Mouse (Mus musculus) lung, adult 18-20 months (tissue): ENCODE measurements around the gene Myl9.

Experiments
- DNase-seq, 2 experiments: peaks; one replicate each; pipeline ENCODE4 v3.0.0; 2022; ENCODE audit warnings: mixed read lengths in 2 of 2

The Myl9 gene

DNA sequence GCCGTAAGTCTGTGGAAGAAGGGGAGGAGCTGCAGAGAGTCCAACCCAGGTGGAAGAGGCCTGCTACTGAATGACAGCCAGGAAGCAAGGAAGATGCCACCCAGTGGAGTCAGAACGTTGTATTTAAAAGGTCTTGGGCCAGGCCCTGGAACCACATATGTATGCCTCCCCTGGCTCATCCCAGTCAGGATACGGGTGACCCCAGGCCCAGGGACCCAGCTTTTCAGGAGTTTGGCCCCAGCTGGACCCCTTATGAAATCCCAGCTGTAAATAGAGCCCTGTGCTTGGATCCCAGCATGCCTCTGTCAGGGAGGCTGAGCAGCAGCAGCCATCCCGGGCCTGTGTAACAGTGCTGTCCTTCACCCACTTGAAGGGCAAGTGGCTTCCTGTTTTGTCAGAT lies 10.5 kb upstream of the Myl9 start:
- no peak for DNase-seq

DNA sequence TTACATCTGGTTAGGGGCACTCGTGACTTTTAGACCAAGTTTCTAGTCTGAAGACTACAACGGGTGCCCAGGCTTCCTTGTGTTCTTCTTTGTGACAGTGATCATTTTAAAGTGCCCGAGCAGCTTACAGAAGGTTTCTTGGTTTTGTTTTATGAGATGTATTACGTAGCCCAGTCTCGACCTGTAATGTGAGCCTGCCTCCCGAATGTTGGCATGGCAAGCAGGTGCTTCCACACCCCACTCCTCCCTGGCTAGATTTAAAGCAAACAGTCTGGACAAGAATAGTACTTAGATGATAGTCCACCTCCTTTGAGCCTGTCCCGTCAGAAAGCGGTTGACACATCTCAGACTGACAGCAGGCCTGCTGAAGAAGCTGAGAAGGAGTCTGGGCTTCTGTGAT lies 9.6 kb upstream of the Myl9 start:
- no peak for DNase-seq

DNA sequence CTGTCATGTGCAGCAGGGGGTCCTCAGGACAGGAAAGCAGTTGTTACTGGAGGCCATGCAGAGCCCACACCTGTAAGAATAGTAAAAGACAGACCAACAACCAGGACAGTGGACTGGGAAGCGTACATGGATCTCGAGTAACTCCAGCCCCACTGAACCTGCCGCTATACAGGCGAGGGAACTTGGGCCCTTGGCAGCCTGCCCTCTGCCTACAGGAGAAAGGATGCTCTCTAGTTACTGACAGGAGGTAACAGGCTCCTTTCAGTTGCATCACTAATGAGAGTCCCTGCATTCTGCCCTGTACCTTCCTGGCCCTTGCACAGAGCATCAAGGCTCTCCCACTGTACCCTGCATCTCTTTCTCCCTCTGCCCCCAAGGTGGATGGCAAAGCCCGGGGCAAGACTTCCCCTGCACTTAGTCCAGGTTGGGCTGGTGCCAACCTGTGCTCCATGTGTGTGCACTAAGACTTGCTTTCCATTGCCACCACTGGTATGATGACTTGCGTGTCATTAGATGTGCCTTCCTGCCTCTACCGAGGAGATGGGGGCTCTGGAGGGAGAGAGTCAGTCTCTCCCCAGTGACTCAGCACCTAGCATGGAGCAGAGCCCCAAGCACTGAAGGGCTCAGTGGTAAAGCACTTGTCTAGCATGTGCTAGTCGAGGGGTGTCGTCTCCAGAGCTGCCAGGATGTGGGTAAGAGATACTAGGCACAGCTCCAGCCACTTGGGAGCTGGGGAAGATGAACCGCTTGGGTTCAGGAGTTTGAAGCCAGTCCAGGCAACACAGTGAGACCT lies 8.8 kb upstream of the Myl9 start:
- DNase-seq = no peak

DNA sequence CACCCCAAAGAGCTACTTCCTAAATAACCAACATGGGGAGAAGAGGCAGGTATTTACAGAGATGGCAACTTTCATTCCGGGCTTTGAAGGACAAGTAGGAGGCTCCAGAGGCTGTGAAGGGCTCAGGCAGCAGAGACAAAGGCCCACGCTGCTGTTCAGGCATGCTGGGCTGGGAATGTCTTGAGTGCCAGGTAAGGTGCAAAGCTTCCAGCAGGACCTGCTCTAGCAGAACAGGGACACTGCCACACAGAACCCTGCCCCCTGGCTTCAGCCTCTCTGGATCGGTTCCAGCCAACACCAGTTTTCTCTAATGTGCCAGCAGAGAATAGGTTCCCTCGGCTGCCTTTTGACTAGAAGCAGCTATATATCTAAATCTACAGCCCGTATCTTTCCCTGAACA lies 8.1 kb upstream of the Myl9 start:
- DNase-seq = no peak

DNA sequence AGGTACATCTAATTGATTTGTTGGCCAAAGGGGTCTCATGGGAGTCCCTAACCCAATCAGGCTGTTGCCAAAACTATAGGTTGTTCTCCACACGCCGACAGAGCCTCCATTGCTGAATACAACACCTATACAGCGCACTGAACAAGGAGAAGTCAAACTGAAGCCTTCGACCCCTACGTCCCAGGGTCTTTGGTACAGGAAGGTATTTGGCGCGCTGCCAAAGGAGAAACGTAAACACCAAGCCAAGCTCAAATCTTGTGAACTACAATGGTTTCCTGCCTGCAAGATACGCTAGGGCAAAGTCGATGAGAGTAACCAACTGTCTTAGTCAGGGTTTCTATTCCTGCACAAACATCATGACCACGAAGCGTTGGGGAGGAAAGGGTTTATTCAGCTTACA lies 5.9 kb upstream of the Myl9 start:
- no peak for DNase-seq

DNA sequence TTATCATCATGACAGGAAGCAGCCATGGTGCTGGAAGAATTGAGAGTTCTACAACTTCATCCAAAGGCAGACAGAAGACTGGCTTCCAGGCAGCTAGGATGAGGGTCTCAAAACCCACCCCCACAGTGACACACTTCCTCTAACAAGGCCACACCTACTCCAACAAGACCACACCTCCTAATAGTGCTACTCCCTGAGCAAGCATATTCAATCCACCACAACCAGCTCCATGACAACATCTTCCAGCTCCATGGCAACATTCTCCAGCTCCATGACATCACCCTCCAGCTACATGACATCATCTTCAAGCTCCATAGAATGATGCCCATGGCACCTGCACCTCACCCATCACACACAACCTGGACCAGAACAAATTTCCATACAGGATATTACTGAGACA lies 1.8 kb upstream of the Myl9 start:
- DNase-seq = no peak

DNA sequence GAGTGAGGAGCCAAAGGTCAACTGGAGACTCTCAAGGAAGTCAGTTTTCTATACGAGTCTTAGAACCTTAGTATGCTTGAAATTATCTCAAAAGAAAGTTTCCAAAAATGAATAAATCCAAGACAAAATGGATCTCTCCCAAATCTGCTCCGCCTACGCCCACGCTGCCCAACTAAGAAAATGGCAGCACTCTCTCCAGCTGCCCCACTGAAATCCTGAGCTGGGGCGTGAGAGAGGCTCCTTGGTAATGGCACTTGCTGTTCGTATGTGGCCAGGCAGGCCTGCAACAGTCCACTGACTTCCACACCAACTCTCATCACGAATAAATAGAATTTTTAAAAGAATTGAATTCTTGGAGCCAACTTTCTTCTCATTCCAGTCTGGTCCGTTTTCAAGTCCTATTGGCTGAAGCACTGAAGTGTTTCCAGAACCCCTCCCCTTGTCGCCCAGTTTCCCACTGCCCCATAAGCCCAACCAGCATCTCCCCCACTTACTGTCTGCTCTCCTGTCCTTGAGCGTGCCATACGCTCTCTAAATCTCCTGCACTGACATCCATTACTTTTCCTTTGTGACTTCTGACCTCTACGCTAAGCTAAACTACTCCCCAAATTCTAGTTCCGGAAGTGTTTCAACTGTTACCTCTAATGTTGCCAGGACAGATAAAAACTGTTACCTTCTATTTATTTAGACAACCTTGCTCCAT lies 1.0 kb upstream of the Myl9 start:
- no peak for DNase-seq

DNA sequence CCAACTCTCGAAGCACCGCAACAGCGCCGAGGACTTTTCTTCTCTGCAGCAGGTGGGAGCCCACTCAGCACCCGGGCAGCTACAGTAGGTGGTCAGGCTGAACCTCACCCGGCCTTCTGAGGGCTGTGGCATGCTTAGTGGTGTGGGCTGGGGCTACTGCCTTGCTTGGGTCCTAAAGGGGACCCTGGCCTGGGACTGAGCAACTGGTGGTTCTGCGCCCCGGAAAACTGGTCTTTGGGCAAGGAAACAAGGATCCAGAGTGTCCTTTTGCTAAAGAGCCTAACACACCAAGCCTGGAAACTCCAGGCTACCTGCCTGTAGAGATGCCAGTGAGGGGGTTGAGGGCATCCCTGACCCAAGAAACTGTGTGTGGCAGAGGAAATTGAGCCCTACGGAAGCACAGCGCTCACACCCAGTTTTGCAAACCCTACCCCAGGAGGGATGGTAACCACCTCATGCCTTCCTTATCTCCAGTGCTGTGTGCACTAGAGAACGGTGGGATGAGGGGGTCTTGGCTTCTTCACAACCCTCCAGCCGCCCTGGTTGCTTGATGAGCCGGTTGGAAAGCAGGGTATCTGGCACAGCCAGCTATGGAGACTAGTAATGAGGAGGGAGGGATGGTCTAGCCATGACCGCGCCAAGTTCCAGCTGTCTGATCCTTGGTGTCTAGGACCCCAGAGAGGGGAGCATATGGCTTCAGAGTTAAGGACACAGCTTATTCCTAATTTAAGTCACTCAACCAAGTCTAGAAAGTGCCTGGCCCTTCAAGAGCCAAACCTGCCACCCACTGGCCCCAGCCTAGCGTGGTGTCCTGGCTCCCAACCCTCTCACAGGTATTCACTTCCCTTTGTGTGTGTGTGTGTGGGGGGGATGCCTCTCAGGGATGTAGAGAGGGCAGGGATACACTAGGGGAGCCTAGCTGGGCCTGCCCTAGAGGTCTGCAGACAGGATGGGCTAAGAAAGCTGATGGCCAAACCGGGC lies 525 bp downstream of the Myl9 start:
- DNase-seq = no peak

DNA sequence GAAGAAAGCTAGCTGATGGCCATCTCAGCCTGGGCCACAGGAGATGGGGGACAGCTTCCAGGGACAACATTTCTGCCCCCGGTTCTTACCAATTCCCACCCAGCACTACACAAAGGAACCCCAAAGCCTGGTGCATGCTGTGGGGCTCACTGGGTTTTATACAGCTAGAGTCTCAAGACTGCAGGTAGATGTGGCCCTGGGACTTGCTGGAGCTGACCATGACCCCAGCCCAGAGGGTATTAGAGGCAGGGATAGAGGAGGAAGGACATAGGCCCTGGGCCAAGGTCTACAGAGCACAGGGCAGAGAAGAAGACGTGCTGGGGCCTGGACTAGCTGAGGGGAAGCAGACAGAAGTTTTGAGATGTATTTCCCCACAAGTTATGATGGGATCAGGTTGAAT lies 1.7 kb downstream of the Myl9 start:
- no peak for DNase-seq

DNA sequence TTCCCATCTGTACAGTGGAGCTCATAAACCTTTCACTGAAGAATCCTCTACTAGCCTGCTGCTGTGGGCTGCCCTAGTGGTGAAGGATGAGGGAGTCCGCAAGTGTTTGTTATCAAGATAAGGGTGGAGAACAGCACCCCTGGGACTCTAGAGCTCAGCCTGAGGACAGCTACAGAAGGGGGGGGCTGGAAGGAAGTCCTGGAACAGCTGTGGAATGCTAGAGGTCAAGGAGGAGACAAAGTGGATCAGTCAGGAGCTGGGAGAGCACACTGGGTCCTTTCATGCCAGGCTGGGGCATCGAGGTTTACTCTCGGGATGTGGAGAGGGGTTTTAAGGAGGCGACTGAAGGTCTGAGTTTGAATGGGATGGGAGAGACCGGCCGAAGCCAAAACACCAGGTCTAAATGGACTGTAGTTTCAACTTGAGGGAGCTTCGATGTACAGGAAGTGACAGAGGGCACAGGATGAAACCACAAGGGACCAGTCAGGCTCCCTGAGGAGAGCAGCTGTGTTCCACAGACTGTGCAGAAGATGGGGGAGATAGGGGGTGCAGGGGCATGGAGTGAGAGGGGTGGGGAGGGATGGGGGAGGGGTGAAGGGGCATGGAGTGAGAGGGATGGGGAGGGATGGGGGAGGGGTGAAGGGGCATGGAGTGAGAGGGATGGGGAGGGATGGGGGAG lies 2.2 kb downstream of the Myl9 start:
- DNase-seq = no peak

DNA sequence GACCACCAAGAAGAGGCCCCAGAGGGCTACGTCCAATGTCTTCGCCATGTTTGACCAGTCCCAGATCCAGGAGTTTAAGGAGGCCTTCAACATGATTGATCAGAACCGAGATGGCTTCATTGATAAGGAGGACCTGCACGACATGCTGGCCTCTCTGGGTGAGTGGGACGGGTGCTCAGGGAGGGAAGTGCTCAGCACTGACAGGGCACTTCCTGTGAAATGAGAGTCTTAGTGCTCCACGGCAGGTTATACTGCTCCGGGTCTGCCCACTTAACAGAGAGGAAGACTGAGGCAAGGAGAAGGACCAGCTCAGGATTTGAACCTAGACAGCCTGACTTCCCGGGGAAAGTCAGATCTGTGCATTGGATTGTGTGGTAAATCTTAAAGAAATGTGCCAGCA lies 3.4 kb downstream of the Myl9 start:
- DNase-seq = no peak

DNA sequence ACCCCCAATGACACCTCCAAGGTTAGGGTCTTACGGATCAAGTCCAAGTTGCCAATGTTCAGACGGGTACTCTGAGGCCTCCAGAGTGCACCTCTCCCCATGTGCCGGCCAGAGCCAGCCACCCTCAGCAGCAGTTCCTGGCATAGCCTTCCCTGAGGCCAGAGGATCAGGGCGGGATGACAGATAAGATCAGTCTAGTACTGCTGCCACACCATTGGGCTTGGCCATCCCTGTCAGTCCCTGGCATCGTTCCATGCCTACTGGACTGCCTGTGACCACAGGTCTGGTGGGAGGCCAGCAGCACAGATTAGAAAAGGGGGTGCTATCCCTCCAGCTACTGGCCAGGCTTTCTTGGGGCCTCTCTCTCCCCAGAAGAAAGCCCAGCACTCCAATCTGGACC lies 3.8 kb downstream of the Myl9 start:
- no peak for DNase-seq

DNA sequence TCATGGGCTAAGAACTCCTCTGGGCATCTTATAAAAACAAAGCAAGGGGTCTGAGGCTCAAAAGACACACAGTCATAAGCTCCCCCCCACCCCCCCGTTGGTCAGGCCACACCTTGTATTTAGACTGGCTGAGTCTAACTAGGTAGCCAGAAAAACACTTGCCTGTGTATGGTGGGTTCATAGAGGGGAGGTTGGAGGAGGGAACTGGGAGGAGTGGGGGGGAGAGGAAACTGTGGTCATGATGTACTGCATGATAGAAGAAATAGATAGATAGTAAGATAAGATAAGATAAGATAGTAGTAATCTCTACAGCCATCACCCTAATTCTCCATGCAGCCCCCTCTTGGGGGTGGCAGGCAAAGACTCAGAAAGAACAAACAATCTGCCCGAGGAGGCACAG lies 4.3 kb downstream of the Myl9 start:
- DNase-seq = no peak

DNA sequence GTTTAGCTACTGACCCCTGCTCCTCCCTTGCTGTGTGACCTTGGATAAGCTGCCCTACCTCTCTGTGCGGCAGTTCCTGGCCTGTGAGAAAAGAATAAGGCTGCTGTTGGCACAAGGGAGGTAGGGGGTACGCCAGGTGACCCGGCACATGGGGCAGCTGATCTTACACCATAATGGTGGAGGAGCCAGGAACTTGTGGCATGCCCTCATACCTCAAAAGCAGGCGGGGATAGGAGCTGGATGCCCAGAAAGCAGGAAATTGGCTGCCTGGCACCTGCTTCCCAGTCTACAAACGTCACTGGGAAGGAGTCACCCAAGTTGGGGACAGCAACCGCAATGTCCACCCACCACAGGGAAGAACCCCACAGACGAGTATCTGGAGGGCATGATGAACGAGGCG lies 4.9 kb downstream of the Myl9 start:
- no peak for DNase-seq

DNA sequence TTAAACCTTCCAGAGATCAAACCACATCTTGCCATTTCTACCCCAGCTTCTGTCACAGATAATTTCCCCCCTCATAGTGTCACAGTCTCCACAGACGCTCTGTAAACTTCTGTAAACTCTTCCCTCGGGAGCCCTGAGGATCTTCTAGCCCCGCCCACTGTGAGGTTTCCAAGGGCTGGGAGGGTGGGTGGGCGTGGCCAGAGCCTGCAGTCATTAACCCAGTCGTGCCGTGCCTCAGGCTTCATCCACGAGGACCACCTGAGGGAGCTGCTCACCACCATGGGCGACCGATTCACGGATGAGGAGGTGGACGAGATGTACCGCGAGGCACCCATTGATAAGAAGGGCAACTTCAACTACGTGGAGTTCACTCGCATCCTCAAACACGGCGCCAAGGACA lies 5.5 kb downstream of the Myl9 start:
- no peak for DNase-seq

DNA sequence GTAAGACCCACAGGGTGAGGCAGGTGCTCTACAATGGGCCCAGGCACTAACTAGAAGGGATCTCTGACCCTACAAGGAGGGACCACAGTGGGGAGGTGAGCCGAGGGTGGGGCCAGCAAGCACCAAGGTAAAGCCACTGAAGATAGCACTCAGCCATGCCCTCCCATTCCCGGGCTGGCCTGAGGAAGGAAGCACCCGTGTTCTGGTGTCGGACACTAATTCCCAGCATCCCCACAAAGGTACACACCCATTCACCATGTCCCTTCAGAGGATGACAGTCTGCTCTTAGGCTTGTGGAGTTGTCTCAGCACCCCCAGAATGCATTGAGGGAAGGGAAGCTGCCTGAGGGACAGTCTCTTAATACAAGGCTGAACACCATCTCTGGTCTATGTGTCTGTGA lies 6.1 kb downstream of the Myl9 start:
- no peak for DNase-seq

DNA sequence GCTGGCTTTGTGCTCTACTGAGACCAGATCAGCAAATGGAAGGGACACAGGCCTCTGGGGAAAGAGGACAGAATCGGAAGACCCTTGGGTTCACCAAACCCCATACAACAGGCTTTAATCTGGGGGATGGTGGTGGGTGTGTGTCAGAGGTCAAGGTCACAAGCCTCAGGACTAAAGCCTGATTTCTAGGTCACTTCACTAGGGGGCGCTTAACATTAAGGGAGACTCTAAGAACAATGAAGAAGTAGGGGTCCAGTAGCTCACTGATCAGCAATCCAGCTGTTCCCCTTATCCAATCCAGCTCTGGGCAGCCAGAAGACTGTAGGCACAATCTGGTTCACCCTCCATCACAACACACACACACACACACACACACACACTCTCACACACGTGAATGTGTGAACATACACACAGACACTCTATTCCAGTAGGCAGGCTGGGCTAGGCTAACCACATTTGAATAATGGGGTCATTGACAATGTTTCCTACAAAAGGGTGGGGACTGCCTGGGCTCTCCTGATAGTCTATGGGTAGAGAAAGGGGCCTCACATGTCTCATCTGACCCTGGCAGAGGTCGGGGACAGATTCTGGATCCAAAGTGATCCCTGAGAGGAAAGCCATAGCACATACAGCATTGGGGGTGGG lies 6.7 kb downstream of the Myl9 start:
- DNase-seq = no peak

DNA sequence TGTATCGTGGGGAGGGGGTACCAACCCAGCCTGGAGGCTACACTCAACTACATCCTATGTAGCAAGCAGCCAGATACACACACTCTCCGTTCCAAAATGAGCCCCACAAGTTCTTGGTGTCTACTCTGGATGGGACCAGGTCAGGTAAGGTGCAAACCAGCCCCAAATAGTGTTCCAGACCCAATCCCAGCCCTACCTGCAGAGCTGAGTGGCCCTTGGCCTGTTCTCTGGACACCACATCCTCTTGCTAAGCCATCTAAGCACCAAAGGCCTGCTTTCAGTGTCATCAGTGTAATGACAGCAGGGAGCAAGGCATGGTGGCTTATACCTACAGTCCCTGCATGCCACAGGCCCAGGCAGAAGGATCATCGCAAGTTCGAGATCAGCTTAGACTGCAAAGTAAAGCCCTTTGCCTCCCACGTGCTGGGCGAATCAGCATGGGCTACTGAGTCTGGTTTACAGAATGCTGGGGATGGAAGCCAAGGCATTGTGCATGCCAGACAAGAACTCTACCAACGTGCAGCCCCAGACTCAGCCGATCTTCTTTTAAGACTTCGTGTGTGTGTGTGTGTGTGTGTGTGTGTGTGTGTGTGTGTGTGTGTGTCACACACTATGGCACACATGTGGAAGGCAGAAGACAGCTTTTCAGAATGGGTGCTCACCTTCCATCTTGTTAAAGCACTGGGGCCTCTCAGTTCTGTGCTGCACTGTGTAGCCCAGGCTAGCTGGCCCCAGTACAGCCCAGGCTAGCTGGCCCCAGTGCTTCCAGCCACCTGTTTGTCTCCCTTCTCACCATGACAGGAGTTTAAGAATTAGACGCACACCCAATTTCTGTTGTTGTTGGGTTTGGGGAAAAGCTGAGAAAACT lies 7.5 kb downstream of the Myl9 start:
- no peak for DNase-seq

DNA sequence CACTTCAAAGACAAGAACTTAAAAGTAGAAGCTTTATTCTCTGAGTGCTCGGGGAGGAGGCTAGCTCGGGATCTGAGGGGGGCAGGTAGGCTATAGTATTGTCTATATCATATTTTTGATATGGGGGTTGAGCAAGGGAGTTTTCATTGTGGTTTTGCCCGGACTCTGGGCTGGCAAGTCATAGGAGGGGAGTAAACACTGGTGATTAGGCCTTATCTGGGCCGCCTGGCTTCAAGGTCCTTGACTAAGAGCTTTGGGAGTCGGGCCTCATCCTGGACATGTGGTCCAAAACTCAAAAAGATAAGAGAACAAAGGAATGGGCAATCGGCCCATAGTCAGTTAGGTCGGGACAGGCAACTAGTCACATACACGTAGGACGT lies 8.1 kb downstream of the Myl9 start:
- DNase-seq = no peak

DNA sequence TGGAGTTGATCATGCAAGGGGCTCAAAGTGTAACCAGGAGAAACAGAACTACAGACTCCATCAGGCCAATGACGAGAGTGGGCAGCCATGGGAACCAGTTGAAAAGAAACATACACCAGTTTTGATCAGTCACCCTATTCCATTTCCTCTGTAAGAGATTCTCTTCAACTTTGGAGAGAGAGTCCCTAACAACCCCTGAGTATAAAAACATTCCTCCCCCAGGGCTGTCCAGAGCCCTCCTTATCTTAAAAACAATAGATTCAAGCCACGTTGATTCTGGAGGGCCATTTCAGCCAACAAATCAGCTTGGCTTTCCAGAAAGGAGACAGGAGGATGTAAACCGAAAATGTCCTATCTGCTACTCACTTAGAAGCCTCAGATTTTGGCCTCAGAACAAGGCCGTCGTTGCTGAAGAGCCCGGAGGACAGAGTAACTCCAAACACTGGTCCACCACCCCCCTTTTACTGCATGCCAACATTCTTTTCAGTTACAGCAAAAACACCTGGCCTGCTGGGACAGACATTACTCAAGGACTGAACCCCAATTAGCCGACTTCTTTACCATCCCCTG lies 8.9 kb downstream of the Myl9 start:
- no peak for DNase-seq

DNA sequence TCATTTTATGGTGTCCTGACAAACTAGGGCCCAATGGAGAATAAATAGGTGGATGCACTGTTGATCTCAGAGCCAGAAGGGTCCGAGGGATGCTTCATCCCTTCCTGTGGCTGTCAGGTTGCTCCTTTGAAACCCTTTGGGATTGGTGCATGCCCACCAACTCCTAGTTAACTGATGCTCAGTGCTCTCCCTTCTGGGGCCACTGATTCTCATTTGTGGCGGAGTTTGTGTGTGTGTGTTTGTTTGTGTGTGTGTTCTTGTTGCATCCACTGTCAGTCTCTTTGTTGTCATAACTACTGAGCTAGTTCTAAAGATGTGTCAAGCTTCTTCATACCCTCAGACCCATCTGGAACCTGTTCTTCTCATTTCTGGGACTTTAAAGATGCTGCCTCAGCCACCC lies 9.7 kb downstream of the Myl9 start:
- no peak for DNase-seq
